Mouse (Mus musculus): ENCODE results near the gene Apool. TPM values are rescaled to one million over a fixed set of nuclear protein-coding genes. Genes with fewer than 3 reads are reported as not detected.

Gene Apool
- polyA plus RNA-seq, 1 experiment from 2014 or later: 72.3 TPM

- H3K4me3 ChIP-seq: no peak within 1 kb of the TSS
- no peak within 1 kb of the TSS for H3K9ac ChIP-seq
- 87% methylated on average over 3 of the region's 3 CpGs for WGBS
- no peak for ATAC-seq (ENCODE audit: insufficient number of reproducible peaks, low FRiP score)
- no peaks in the 10 kb centered on the region for H3K4me1 ChIP-seq (replicated peaks)
- H3K36me3 ChIP-seq: no peaks in the 10 kb centered on the region
- no peak within 1 kb of the TSS for H3K4me2 ChIP-seq
- H3K27ac ChIP-seq (ENCODE audit: poor library complexity, severe bottlenecking): no peak within 1 kb of the TSS
- no peaks in the 10 kb centered on the region for H3K9me3 ChIP-seq (replicated peaks)
- H3K27me3 ChIP-seq (replicated peaks): no peaks in the 10 kb centered on the region
Observed at GRCm38 (mm10) chrX:112406679-112407078, 95.5 kb downstream of the Apool start, which contains the start of gene Satl1. Gene Satl1, minus strand, starts transcription at chrX:112406779.

- Histone ChIP-seq H3K4me3 (no peak overlapping the region), H3K27ac (ENCODE audit: poor library complexity, severe bottlenecking) (no peak overlapping the region), H3K27me3 (replicated peaks) (no peaks in the 10 kb centered on the region), H3K9me3 (replicated peaks) (no peaks in the 10 kb centered on the region), H3K36me3 (no peaks in the 10 kb centered on the region), H3K4me1 (replicated peaks) (no peaks in the 10 kb centered on the region), H3K4me2 (no peak overlapping the region), H3K9ac (no peak overlapping the region)
- ATAC-seq (ENCODE audit: insufficient number of reproducible peaks, low FRiP score): no peak
- 58% methylated on average over 2 of the region's 2 CpGs for WGBS
Observed at GRCm38 (mm10) chrX:112412309-112412708, 101.2 kb downstream of the Apool start.

Other genes starting within 250 kb of the Apool start
- gene 4933403O08Rik, start 72.3 kb upstream of the Apool start, polyA plus RNA-seq (2016; fragmentation: Nextera tagmentation; extraction: Ambion mirVana): not detected in 2 replicates
- gene Satl1, start 95.4 kb downstream of the Apool start, polyA plus RNA-seq (2016; fragmentation: Nextera tagmentation; extraction: Ambion mirVana): not detected in 2 replicates
- gene 2010106E10Rik, start 183.9 kb downstream of the Apool start, polyA plus RNA-seq (2016; fragmentation: Nextera tagmentation; extraction: Ambion mirVana): not detected in 2 replicates

Data from heart, embryonic 12.5 days (tissue).